Mouse (Mus musculus): ENCODE measurements around the gene Ruvbl1. TPM values are rescaled to one million over a fixed set of nuclear protein-coding genes. Genes with fewer than 3 reads are reported as not detected.
A peak's percentile ranks its signal among the peaks of the same experiment; 100 is the strongest.

Gene Ruvbl1
- 180 and 192 TPM in 2 replicates for polyA plus RNA-seq (2016; fragmentation: Nextera tagmentation; extraction: Ambion mirVana)

DNA sequence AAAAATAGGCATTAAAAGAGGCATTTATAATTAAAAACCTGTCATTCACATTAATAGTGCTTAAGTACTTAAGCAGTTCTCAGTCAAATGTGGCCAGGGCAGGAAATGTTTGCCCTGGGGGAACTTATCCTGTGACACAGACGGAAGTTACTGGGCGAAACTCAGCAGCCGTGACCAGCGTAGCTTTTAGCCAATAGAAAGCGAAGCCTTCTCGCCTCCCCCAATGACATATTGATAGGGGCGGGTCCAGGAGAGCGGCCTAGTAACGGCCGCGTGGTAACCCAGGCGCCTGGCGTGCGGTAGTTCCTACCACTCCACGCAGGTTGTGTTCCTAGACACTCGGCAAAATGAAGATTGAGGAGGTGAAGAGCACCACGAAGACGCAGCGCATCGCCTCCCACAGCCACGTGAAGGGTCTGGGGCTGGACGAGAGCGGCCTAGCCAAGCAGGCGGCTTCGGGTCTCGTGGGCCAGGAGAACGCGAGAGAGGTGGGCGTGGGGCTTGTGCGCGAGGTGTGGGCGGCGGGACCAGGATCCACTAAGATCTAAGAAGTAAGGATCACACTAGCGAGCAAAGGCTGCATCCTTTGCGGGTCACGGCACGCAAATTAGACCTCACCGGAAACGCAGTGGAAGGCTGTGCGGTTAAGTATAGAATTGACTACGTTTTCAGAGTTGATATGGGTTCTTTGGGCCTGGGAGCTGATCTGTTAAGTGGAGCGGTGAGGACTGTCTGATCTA is at the start of gene Ruvbl1:
Gene Ruvbl1, plus strand, starts transcription at position 229 of the 740 bp plus-strand sequence.
- Histone ChIP-seq H3K4me3 (peak within 1 kb of the TSS; percentile 71), H3K9me3 (replicated peaks) (no peaks in the 10 kb centered on the region), H3K36me3 (peaks cover 34% of the 10 kb centered on the region), H3K27me3 (ENCODE audit: low read depth, poor library complexity, severe bottlenecking) (no peaks in the 10 kb centered on the region), H3K4me1 (peaks cover 15% of the 10 kb centered on the region), H3K27ac (replicated peaks) (peak within 1 kb of the TSS; percentile 82)
- WGBS, result 0% methylated on average over 42 of the region's 42 CpGs
- peak; percentile 89 for DNase-seq (ENCODE audit: low spot score)

DNA sequence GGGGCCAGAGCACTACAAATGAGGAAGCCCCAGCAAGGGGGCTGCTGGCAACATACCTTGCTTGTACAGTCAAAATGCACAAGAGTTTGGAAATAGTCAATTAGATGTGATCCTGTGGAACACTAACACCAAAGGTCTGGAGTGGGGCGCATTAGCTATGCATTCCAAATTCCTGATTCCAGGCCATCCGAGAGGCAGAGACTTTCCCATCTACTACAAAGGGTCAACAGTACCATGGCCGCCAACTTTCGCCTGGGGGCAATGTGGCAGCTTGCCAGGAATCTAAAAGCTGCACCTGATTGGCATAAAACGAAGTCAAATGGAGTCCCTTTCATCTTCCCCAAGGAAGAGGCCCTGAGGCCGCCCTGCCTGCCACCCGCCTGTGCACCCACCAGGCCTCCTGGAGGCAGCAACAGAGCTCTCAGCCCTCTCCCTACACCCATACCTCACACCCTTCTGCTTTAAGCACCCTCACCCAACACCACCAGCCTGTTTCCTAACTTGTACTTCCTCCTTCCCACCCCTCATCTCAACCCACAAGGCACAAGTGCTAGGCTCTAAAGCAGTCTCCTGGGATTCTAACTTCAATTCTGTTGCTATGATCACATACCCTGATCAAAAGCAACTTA is 49.0 kb upstream of the Ruvbl1 start:
- Histone ChIP-seq H3K4me1 (0 out of 2 replicates have a peak, but pooled peaks cover 6% of the 10 kb centered on the region), H3K4me3 (no peak overlapping the region), H3K36me3 (no peaks in the 10 kb centered on the region), H3K27ac (replicated peaks) (0 out of 2 replicates have a peak overlapping the region, but pooled peaks have one; percentile 39), H3K9me3 (replicated peaks) (no peaks in the 10 kb centered on the region), H3K27me3 (ENCODE audit: low read depth, poor library complexity, severe bottlenecking) (no peaks in the 10 kb centered on the region)
- DNase-seq (ENCODE audit: low spot score), result no peak
- 82% methylated on average over 7 of the region's 7 CpGs for WGBS

DNA sequence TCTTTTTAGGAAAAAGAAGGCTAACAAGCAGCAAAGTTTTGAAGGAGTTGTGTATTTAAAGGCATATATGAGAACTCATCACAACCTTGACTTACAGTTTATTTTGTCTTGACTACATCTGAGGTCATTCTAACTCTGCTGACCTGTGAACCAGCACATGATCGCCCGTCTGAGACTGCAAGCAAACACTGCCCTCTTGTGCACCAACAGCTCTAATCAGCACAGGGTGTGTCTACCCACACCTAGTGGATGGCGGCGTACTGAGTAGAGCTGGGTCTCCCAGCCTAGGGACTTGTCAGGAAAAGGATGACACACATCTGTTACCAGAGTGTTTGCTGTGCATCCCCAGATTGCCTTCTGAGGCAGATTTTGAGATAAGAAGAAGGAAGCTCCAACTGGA is 34.0 kb upstream of the Ruvbl1 start:
- Histone ChIP-seq H3K9me3 (replicated peaks) (no peaks in the 10 kb centered on the region), H3K4me1 (peaks cover 21% of the 10 kb centered on the region), H3K27ac (replicated peaks) (no peak overlapping the region), H3K4me3 (no peak overlapping the region), H3K36me3 (peaks cover 9% of the 10 kb centered on the region; the same call in 1 of the 2 replicates), H3K27me3 (ENCODE audit: low read depth, poor library complexity, severe bottlenecking) (peaks cover 36% of the 10 kb centered on the region)
- WGBS, result 37% methylated on average over 4 of the region's 4 CpGs
- DNase-seq (ENCODE audit: low spot score), result peak; percentile 30

DNA sequence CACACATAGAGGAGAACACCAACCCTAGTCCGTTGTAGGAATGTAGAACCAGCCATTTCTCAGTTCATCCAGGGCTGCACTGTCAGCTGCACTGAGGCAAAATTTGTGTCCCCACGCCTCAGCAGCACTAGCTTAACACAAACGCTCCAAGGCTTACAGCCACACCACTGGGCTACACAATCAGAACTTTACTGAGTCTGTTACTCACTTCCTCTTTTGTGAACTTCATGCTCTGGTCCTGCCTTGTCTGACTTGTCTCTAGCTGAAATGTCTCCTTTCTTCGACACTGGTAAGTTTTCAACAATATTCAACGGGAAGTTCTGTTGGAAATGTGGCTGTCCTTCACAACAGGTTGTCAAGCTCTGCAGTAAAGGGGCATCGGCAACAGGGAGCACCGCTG is 29.6 kb upstream of the Ruvbl1 start:
- DNase-seq (ENCODE audit: low spot score), result no peak
- WGBS, result 89% methylated on average over 7 of the region's 7 CpGs
- no peak overlapping the region for H3K27ac ChIP-seq (replicated peaks)

DNA sequence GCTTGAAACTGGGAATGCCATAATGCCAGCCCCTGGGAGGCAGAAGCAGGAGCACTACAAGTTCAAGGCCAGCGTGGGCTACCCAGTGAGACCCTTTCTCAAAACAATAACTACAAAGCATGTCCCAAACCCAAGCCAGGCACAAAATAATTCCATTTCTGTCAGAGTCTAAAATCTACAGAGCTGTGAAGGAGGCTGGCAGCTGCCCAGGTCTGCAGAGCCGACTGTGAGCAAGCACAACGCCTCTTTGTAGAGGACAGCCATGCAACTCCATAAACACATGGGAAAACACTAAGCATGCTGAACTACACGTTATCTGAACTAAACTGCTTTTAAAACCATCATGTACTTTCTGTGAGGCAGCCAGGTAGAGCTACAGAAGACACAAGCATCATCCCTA is 26.2 kb upstream of the Ruvbl1 start:
- Histone ChIP-seq H3K9me3 (replicated peaks) (no peaks in the 10 kb centered on the region), H3K4me1 (peaks cover 6% of the 10 kb centered on the region), H3K36me3 (peaks cover 9% of the 10 kb centered on the region; the same call in 1 of the 2 replicates), H3K4me3 (no peak overlapping the region), H3K27ac (replicated peaks) (no peak overlapping the region), H3K27me3 (ENCODE audit: low read depth, poor library complexity, severe bottlenecking) (peaks cover 33% of the 10 kb centered on the region)
- DNase-seq (ENCODE audit: low spot score), result no peak
- WGBS, result 90% methylated on average over 4 of the region's 4 CpGs

More for the DNA sequence above, 29.6 kb upstream of the Ruvbl1 start:
- H3K9me3 ChIP-seq (replicated peaks), result no peaks in the 10 kb centered on the region
- H3K27me3 ChIP-seq (ENCODE audit: low read depth, poor library complexity, severe bottlenecking), result peaks cover 57% of the 10 kb centered on the region
- H3K36me3 ChIP-seq, result peaks cover 9% of the 10 kb centered on the region; the same call in 1 of the 2 replicates
- H3K4me3 ChIP-seq, result no peak overlapping the region
- peaks cover 21% of the 10 kb centered on the region for H3K4me1 ChIP-seq

DNA sequence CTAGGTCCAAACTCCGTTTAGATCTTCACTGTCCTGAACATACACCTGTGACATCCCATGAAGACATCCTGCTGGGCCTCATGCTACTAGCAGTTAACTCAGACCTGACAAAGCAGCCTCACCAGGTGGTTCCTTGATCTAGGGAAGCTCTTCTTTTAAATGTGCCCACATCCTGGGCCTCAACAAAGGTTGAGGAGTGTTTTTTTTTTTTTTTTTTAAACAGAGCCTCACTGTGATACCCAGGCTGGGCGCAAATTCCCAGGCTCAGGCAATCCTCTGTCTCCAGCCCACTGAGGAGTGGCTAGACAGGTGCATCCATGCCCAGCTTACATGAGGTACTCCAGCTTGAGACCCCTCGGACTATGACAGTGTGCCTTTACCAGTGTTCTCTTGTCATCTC is 22.7 kb upstream of the Ruvbl1 start:
- no peaks in the 10 kb centered on the region for H3K36me3 ChIP-seq
- peaks cover 9% of the 10 kb centered on the region for H3K27me3 ChIP-seq (ENCODE audit: low read depth, poor library complexity, severe bottlenecking)
- WGBS, result 74% methylated on average over 3 of the region's 3 CpGs
- no peak for DNase-seq (ENCODE audit: low spot score)
- no peak overlapping the region for H3K27ac ChIP-seq (replicated peaks)
- no peak overlapping the region for H3K4me3 ChIP-seq
- H3K4me1 ChIP-seq, result peaks cover 30% of the 10 kb centered on the region
- H3K9me3 ChIP-seq (replicated peaks), result no peaks in the 10 kb centered on the region

DNA sequence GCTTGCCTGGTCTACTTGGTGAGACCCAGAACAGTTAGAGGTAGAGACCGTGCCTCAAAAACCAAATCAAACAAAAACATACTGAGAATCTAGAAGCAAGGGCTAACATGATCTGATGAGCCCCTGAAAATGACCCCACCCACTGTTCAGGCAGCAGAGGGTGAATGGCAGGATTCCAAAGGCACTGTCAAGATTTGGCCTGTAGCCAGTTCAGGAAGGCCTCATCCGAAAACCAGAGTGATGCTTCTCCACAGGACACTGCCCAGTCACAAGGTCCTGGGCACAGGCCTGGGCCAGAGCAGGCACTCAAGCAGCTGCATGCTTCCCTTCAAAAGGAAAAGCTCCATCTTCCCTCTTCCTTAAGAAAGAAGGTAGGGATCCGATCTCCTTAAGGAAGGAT is 21.8 kb upstream of the Ruvbl1 start:
- Histone ChIP-seq H3K4me3 (no peak overlapping the region), H3K36me3 (no peaks in the 10 kb centered on the region), H3K27ac (replicated peaks) (no peak overlapping the region), H3K27me3 (ENCODE audit: low read depth, poor library complexity, severe bottlenecking) (peaks cover 10% of the 10 kb centered on the region), H3K4me1 (peaks cover 36% of the 10 kb centered on the region), H3K9me3 (replicated peaks) (no peaks in the 10 kb centered on the region)
- DNase-seq (ENCODE audit: low spot score), result no peak
- 88% methylated on average over 3 of the region's 3 CpGs for WGBS

DNA sequence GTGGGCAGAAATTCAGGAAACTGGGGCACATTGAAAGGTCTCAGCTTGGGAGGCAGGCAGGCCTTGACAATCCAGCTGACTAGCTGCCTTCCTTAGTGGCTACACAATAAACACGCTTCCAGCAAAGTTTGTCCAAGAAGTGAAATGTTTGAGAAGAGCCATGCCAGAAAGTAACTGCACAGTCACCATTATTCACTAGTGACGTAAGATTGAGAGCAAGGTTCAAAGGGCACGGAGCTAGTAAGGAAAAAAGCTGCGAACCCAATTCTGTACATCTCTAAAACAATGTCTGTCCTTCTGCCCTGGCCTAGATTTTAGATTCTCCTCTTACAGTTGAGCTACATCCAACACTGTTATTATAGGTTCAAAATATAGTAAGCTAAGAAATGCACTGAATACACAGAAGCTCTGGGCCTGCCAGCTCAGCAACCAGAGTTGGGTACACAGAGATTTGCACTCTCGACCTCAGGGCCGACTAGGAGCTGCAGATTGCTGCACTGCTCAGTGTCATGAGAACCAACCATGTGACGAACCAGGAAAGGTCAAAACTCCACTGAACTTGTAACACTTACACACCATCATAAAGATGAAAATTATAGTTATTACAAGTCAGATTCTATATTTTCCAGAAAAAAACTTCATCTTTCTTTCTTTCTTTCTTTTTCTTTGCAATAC is 21.0 kb upstream of the Ruvbl1 start:
- DNase-seq (ENCODE audit: low spot score), result no peak
- Histone ChIP-seq H3K36me3 (no peaks in the 10 kb centered on the region), H3K27ac (replicated peaks) (no peak overlapping the region), H3K4me3 (no peak overlapping the region), H3K4me1 (peaks cover 36% of the 10 kb centered on the region), H3K9me3 (replicated peaks) (no peaks in the 10 kb centered on the region), H3K27me3 (ENCODE audit: low read depth, poor library complexity, severe bottlenecking) (peaks cover 10% of the 10 kb centered on the region)
- 84% methylated on average over 7 of the region's 7 CpGs for WGBS

DNA sequence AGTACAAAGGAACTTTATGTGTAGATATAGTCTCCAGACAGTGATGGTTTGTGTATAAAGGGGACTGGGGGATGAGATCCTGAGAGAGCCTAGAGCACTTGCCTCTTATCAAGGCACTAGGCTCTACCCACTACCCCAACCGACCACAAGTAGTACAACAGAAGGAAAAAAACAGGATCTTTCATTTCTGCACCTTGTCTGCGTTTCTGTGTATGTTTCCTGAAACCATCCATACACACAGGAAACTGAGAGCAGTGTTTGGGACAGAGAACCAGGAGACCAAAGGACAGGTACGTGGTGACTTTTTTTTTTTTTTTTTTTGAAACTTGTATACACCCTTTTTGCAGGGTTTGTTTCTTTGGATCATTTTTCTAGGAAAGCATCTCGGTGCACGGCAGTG is 19.5 kb upstream of the Ruvbl1 start:
- peak overlapping the region; percentile 91 for H3K27ac ChIP-seq (replicated peaks)
- peaks cover 5% of the 10 kb centered on the region for H3K27me3 ChIP-seq (ENCODE audit: low read depth, poor library complexity, severe bottlenecking)
- no peak for DNase-seq (ENCODE audit: low spot score)
- peak overlapping the region; percentile 94 for H3K4me3 ChIP-seq
- WGBS, result 26% methylated on average over 5 of the region's 5 CpGs
- no peaks in the 10 kb centered on the region for H3K36me3 ChIP-seq
- H3K9me3 ChIP-seq (replicated peaks), result no peaks in the 10 kb centered on the region
- H3K4me1 ChIP-seq, result peaks cover 36% of the 10 kb centered on the region

DNA sequence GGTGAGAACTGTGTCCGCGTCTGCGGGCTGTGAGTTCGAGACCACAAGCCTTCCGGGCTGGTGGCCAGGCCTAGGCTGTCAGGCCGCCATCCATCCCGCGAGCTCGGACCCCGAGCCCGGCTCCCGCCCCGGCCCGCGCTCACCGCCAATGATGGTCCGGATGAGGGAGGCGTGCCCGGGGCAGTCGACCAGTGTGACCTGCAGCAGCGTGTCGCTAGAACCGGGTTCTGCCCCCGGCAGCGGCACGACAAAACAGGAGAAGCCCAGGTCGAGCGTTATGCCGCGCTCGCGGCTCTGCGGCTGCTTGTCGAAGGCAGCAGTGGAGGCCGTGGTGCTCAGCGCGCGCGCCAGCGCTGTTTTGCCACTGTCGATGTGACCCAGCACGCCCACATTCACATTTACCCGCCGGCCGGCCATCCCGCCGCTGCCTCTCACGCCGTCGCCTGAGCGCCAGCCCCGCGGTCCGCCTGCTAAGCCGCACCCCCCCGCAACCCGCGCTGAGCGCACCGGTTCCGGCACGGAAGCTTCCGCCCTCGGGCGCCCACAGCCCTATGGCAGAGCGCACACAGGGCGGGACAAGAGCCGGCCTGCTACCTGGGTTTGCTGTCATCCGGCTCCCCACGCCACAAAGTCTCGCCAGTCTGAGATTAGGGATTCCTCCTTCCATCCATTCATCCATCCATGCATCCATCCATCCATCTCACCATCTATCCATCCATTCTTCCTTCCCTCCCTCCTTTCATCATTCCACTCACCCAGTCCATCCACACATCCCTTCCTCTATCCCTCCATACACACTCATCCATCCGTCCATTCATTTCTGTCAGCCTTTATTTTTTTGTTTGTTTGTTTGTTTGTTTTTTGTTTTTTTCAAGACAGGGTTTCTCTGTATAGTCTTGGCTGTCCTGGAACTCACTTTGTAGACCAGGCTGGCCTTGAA is 18.9 kb upstream of the Ruvbl1 start, which contains the start of gene Eefsec:
Gene Eefsec, minus strand, starts transcription at position 477 of the 940 bp plus-strand sequence.
- H3K27me3 ChIP-seq (ENCODE audit: low read depth, poor library complexity, severe bottlenecking), result peaks cover 5% of the 10 kb centered on the region
- H3K36me3 ChIP-seq, result no peaks in the 10 kb centered on the region
- peak within 1 kb of the TSS; percentile 91 for H3K27ac ChIP-seq (replicated peaks)
- peak; percentile 82 for DNase-seq (ENCODE audit: low spot score)
- H3K9me3 ChIP-seq (replicated peaks), result no peaks in the 10 kb centered on the region
- H3K4me1 ChIP-seq, result peaks cover 36% of the 10 kb centered on the region
- 1% methylated on average over 72 of the region's 72 CpGs for WGBS
- H3K4me3 ChIP-seq, result peak within 1 kb of the TSS; percentile 94

DNA sequence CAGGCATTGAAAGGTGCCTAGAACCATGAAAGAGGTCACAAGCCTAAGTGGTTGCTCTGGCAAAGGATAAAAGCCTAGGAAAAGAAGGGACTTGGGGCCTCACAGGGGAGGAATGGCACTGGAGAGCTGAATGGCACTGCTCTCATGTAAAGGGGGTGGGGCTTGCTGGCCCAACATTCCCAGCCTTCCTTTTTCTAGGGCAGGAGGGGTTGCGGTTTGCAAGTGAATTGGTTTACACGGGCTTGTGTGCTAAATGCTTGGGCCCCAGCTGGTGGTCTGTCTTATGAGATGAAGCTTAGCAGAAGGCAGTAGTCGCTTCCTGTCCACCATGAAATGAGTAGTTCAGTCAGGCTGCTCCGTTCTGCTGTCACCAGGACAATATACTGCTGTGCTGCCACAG is 17.8 kb upstream of the Ruvbl1 start:
- Histone ChIP-seq H3K4me1 (peaks cover 36% of the 10 kb centered on the region), H3K9me3 (replicated peaks) (no peaks in the 10 kb centered on the region), H3K27ac (replicated peaks) (peak overlapping the region; percentile 28; the same call in 1 of the 2 replicates), H3K4me3 (no peak overlapping the region), H3K36me3 (no peaks in the 10 kb centered on the region), H3K27me3 (ENCODE audit: low read depth, poor library complexity, severe bottlenecking) (peaks cover 5% of the 10 kb centered on the region)
- DNase-seq (ENCODE audit: low spot score), result peak; percentile 17
- WGBS, result 36% methylated on average over 4 of the region's 4 CpGs

DNA sequence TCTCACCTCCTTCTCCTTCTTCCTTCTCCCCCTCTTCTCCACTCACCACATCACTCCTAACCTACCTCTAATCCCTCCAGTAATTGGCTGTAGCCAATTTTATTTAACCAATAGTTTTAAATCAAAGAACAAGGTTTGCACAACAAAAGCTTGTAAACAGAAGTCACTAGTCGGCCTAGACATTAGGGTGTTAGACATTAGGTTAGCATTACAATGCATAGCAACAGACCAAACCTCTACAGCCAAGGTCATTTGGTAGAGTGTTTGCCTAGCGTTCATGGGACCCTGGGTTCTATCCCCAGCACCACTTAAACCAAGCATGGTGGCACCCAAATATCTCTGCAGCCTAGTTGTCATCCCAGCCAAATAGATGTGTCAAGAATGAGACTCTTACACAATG is 10.7 kb upstream of the Ruvbl1 start:
- 70% methylated on average over 2 of the region's 2 CpGs for WGBS
- no peak overlapping the region for H3K27ac ChIP-seq (replicated peaks)
- H3K36me3 ChIP-seq, result no peaks in the 10 kb centered on the region
- no peaks in the 10 kb centered on the region for H3K27me3 ChIP-seq (ENCODE audit: low read depth, poor library complexity, severe bottlenecking)
- no peak for DNase-seq (ENCODE audit: low spot score)
- no peak overlapping the region for H3K4me3 ChIP-seq
- H3K9me3 ChIP-seq (replicated peaks), result no peaks in the 10 kb centered on the region
- H3K4me1 ChIP-seq, result no peaks in the 10 kb centered on the region

Measured in midbrain, embryonic 10.5 days (tissue).